11 mouse cellular contexts compared by ENCODE assay signal in genomic region chr12:112309781-112310180, GRCm38 (mm10).
DNase-seq lines count a peak whose midpoint lies in the region; ATAC-seq and TF ChIP-seq lines count a peak whose summit lies in the region.
"Had no signal": no experiment of that assay in that cellular context is flagged by ENCODE, and none has a peak within 500 bp of the region (broad histone marks: within the 10 kb centered on the region; RNA-seq: fewer than 3 reads in every experiment).

No protein-coding gene starts in this region.

- WGBS in heart, postnatal 0 days: 91% methylated on average over 10 of the region's 10 CpGs
- 97% methylated on average over 10 of the region's 10 CpGs for WGBS in thymus, adult 2 months

- no peaks in the 10 kb centered on the region for H3K27me3 ChIP-seq in heart, postnatal 0 days (ENCODE audit: control insufficient read depth, insufficient read depth, low read length)
- no peaks in the 10 kb centered on the region for H3K27me3 ChIP-seq in thymus, adult 2 months (ENCODE audit: control insufficient read depth, insufficient read depth, low read length)
- H3K27me3 ChIP-seq: liver, embryonic 15.5 days; stomach, embryonic 15.5 days had no signal

- H3K4me1 ChIP-seq in heart, postnatal 0 days (ENCODE audit: control insufficient read depth, insufficient read depth): no peaks in the 10 kb centered on the region
- no peaks in the 10 kb centered on the region for H3K4me1 ChIP-seq in thymus, adult 2 months (replicated peaks; ENCODE audit: control insufficient read depth, insufficient read depth, low read length)
- H3K4me1 ChIP-seq: liver, embryonic 15.5 days; stomach, embryonic 15.5 days had no signal

- TF ChIP-seq EP300 in heart, postnatal 0 days (IDR thresholded peaks at IDR 0.05; ENCODE audit: low read depth): no peak

- no peak overlapping the region for H3K4me2 ChIP-seq in heart, postnatal 0 days (ENCODE audit: low read depth, low read length)
- H3K4me2 ChIP-seq: hindbrain, embryonic 14.5 days; liver, embryonic 15.5 days; stomach, embryonic 15.5 days had no signal

- H3K36me3 ChIP-seq in heart, postnatal 0 days (replicated peaks; ENCODE audit: control insufficient read depth, insufficient read depth, low read length): no peaks in the 10 kb centered on the region
- no peaks in the 10 kb centered on the region for H3K36me3 ChIP-seq in thymus, adult 2 months (ENCODE audit: control insufficient read depth, insufficient read depth, low read length)
- H3K36me3 ChIP-seq: liver, embryonic 15.5 days; stomach, embryonic 15.5 days had no signal

- no peak for ATAC-seq in heart, postnatal 0 days (ENCODE audit: insufficient read depth, low read depth)
- no peak for ATAC-seq in erythroid progenitor cell, adult 5-6 weeks (replicated peaks; ENCODE audit: low FRiP score, poor library complexity, severe bottlenecking)
- ATAC-seq in megakaryocyte, adult 5-6 weeks (ENCODE audit: poor library complexity, severe bottlenecking): no peak

- no peaks in the 10 kb centered on the region for H3K9me3 ChIP-seq in heart, postnatal 0 days (replicated peaks; ENCODE audit: control insufficient read depth, low read length)
- H3K9me3 ChIP-seq: liver, embryonic 15.5 days; stomach, embryonic 15.5 days had no signal

- DNase-seq in heart, postnatal 0 days (ENCODE audit: low spot score): no peak
- no peak for DNase-seq in heart, adult 8-10 months (ENCODE audit: low spot score)
- peak; percentile 41 for DNase-seq in thymus, postnatal 4 days
- no peak for DNase-seq in thymus, adult 2 months
- DNase-seq in kidney, postnatal 25 days: peak; percentile 65 to 78
- no peak for DNase-seq in adrenal gland, adult 18-20 months (ENCODE audit: low spot score in 2 of 2)

- H3K9ac ChIP-seq in heart, postnatal 0 days (replicated peaks; ENCODE audit: low read depth, low read length): no peak overlapping the region
- H3K9ac ChIP-seq: hindbrain, embryonic 14.5 days; liver, embryonic 15.5 days; stomach, embryonic 15.5 days had no signal

- no peak overlapping the region for H3K4me3 ChIP-seq in heart, postnatal 0 days (ENCODE audit: low read depth, low read length)
- no peak overlapping the region for H3K4me3 ChIP-seq in thymus, adult 2 months (ENCODE audit: control insufficient read depth, insufficient read depth, low read length)
- H3K4me3 ChIP-seq: liver, embryonic 15.5 days; stomach, embryonic 15.5 days had no signal

- H3K27ac ChIP-seq in heart, postnatal 0 days (ENCODE audit: low read depth): no peak overlapping the region
- no peak overlapping the region for H3K27ac ChIP-seq in thymus, adult 2 months (ENCODE audit: control insufficient read depth, insufficient read depth, low read length)
- H3K27ac ChIP-seq: hindbrain, embryonic 14.5 days; liver, embryonic 15.5 days; stomach, embryonic 15.5 days had no signal

- no peak for TF ChIP-seq POLR2A in thymus, adult 2 months (IDR thresholded peaks at IDR 0.05; ENCODE audit: control insufficient read depth, extremely low read depth, insufficient read depth, low read length, poor library complexity)

- peak; percentile 27 for TF ChIP-seq CTCF in heart, postnatal 0 days (IDR thresholded peaks at IDR 0.05; ENCODE audit: low read depth)
- no peak for TF ChIP-seq CTCF in thymus, adult 2 months (IDR thresholded peaks at IDR 0.05; ENCODE audit: borderline replicate concordance, control insufficient read depth, extremely low read depth, insufficient read depth, low read length, poor library complexity)

Comparison
In these comparisons a context has a peak if more than half of its experiments do, and no peak if none do; other contexts are left out.
1. DNase-seq: peak in thymus, postnatal 4 days (single experiment) and kidney, postnatal 25 days (2 of 2); none in heart, postnatal 0 days (single experiment), heart, adult 8-10 months (single experiment), thymus, adult 2 months (single experiment) and adrenal gland, adult 18-20 months (0 of 2).